Mouse (Mus musculus): Measurements from ENCODE around the gene Barx1. TPM values are rescaled to one million over a fixed set of nuclear protein-coding genes. Genes with fewer than 3 reads are reported as not detected.

Barx1 gene
- polyA plus RNA-seq, 1 experiment from 2014 or later = 0.44 TPM

DNA sequence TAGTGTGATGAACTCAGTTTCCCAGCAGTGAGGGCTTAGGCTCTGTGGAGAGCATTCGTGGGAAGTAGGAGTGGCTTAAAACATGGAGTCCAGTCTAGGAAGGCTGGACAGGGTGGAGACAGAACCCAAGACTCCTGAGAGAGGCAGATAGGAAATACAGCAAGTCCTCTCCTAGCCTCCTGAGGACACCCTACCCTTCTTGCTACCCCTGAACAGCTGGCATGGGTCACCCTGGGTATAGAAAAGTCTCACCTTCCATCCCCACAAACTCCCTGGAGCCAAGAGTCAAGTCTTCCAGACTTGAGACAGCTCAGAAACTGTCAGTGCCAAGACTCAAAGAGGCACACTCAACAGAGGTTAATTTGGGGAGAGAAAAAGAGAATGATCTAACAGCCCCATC, 1.2 kb upstream of the Barx1 start:
- H3K36me3 ChIP-seq = no peaks in the 10 kb centered on the region
- H3K4me3 ChIP-seq = no peak overlapping the region
- peaks cover 100% of the 10 kb centered on the region for H3K27me3 ChIP-seq (replicated peaks)
- no peak overlapping the region for H3K4me2 ChIP-seq
- no peaks in the 10 kb centered on the region for H3K9me3 ChIP-seq
- H3K9ac ChIP-seq = no peak overlapping the region
- no peak overlapping the region for H3K27ac ChIP-seq (replicated peaks)
- ATAC-seq (ENCODE audit: extremely low read depth, insufficient number of reproducible peaks, low FRiP score, low TSS enrichment) = no peak
- WGBS = 7% methylated on average over 1 of the region's 1 CpGs
- peaks cover 41% of the 10 kb centered on the region for H3K4me1 ChIP-seq

- Histone ChIP-seq H3K4me3 (peak overlapping the region; percentile 56), H3K9ac (peak overlapping the region; percentile 73), H3K27ac (replicated peaks) (no peak overlapping the region), H3K4me2 (peak overlapping the region; percentile 83), H3K4me1 (peaks cover 42% of the 10 kb centered on the region), H3K9me3 (no peaks in the 10 kb centered on the region), H3K27me3 (replicated peaks) (peaks cover 100% of the 10 kb centered on the region), H3K36me3 (no peaks in the 10 kb centered on the region)
- no peak for ATAC-seq (ENCODE audit: extremely low read depth, insufficient number of reproducible peaks, low FRiP score, low TSS enrichment)
- 5% methylated on average over 53 of the region's 54 CpGs for WGBS
These were observed 601 bp downstream of the Barx1 start for GRCm38 (mm10) chr13:48663211-48663987.

- no peak overlapping the region; the same call in 1 of the 2 replicates for H3K4me3 ChIP-seq
- no peak overlapping the region for H3K4me2 ChIP-seq
- H3K4me1 ChIP-seq = peaks cover 45% of the 10 kb centered on the region
These were observed 1.2 kb downstream of the Barx1 start for GRCm38 (mm10) chr13:48663988-48664339.

DNA sequence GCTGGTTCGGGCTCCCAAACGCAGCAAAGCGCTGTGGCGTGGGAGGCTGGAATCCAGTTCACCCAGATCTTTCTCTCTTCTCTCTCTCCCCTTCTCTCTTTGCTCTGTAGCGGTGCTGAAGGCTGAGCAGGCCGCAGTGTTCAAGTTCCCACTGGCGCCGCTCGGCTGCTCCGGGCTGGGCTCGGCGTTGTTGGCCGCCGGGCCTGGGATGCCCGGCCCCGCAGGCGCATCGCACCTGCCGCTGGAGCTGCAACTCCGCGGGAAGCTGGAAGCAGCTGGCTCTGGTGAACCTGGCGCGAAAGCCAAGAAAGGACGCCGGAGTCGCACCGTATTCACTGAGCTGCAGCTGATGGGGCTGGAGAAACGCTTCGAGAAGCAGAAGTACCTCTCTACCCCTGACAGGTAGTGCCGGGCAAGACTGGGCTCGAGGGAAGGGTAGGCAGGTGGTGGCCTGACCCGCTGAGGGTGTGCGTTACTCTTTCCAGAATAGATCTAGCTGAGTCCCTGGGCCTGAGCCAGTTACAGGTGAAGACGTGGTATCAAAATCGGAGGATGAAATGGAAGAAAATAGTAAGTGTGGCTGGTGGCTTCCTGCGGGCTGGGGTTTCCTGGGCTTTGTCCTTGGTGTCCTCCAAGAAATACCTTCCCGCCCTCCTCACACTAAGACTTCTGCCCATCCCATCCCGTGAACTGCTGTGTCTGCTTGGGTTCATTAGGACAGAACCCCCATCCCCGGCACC, 2.3 kb downstream of the Barx1 start:
- peak overlapping the region; percentile 24 for H3K4me3 ChIP-seq
- H3K4me2 ChIP-seq = peak overlapping the region; percentile 19; the same call in 1 of the 2 replicates
- peaks cover 43% of the 10 kb centered on the region for H3K4me1 ChIP-seq
- WGBS = 3% methylated on average over 39 of the region's 39 CpGs
- H3K9ac ChIP-seq = no peak overlapping the region
- H3K36me3 ChIP-seq = no peaks in the 10 kb centered on the region
- no peak for ATAC-seq (ENCODE audit: extremely low read depth, insufficient number of reproducible peaks, low FRiP score, low TSS enrichment)
- H3K27ac ChIP-seq (replicated peaks) = no peak overlapping the region
- no peaks in the 10 kb centered on the region for H3K9me3 ChIP-seq
- peaks cover 100% of the 10 kb centered on the region for H3K27me3 ChIP-seq (replicated peaks)

More at GRCm38 (mm10) chr13:48663988-48664339, 1.2 kb downstream of the Barx1 start:
- WGBS = 14% methylated on average over 7 of the region's 7 CpGs
- Histone ChIP-seq H3K9me3 (no peaks in the 10 kb centered on the region), H3K27me3 (replicated peaks) (peaks cover 100% of the 10 kb centered on the region), H3K36me3 (no peaks in the 10 kb centered on the region), H3K27ac (replicated peaks) (no peak overlapping the region), H3K9ac (no peak overlapping the region)
- ATAC-seq (ENCODE audit: extremely low read depth, insufficient number of reproducible peaks, low FRiP score, low TSS enrichment) = no peak

DNA sequence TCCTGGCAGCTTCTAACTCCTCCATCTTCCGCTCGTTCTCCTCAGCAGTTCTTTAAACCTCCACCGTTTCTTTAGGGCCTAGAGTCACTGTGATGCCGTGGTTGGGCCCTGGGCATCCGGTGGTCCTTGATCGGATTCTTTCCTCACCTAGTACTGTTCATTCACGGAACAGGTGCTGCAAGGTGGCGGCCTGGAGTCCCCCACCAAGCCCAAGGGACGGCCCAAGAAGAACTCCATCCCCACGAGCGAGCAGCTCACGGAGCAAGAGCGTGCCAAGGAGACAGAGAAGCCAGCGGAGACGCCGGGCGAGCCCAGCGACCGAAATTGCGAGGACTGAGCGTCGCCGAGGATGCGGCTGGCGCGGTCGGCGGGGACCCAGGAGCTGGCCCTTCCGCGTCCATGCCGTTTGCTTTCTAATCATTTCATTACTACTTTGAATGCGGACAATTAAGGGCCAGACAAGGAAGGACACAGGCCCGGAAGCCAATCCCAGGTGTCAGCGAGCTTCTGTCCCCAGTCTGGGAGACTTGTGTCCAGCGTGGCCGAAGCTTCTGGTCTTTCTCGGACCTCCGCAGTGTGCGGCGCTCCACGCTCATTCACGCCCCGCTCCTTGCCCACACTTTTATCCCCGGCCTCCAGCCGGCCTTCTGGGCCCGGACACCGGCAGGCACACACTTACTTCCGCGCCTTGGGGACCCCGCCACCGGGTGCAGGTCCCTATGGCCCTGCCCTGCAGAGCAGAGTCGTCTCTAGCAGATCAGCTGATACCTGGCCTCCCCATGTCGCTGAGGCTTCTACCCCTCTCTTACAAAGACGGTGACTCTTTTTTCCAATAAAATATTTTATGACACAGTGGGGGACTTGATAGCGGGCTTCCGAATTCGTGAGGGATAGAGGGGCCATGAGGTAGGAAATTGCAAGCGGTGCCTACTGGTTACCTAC, 3.1 kb downstream of the Barx1 start:
- no peaks in the 10 kb centered on the region for H3K36me3 ChIP-seq
- H3K4me1 ChIP-seq = peaks cover 39% of the 10 kb centered on the region
- no peaks in the 10 kb centered on the region for H3K9me3 ChIP-seq
- H3K27ac ChIP-seq (replicated peaks) = no peak overlapping the region
- no peak for ATAC-seq (ENCODE audit: extremely low read depth, insufficient number of reproducible peaks, low FRiP score, low TSS enrichment)
- 2% methylated on average over 58 of the region's 58 CpGs for WGBS
- peak overlapping the region; percentile 14 for H3K4me2 ChIP-seq
- peak overlapping the region; percentile 10 for H3K4me3 ChIP-seq
- no peak overlapping the region for H3K9ac ChIP-seq
- peaks cover 100% of the 10 kb centered on the region for H3K27me3 ChIP-seq (replicated peaks)

GRCm38 (mm10) chr13:48667461-48667860, 4.7 kb downstream of the Barx1 start:
- 12% methylated on average over 4 of the region's 4 CpGs for WGBS
- ATAC-seq (ENCODE audit: extremely low read depth, insufficient number of reproducible peaks, low FRiP score, low TSS enrichment) = no peak
- H3K9ac ChIP-seq = no peak overlapping the region

GRCm38 (mm10) chr13:48668091-48668975, 5.5 kb downstream of the Barx1 start:
- peaks cover 40% of the 10 kb centered on the region for H3K4me1 ChIP-seq
- no peaks in the 10 kb centered on the region for H3K9me3 ChIP-seq
- H3K27ac ChIP-seq (replicated peaks) = no peak overlapping the region
- H3K36me3 ChIP-seq = no peaks in the 10 kb centered on the region
- peak overlapping the region; percentile 61 for H3K9ac ChIP-seq
- peak overlapping the region; percentile 64 for H3K4me2 ChIP-seq
- WGBS = 3% methylated on average over 33 of the region's 33 CpGs
- no peak for ATAC-seq (ENCODE audit: extremely low read depth, insufficient number of reproducible peaks, low FRiP score, low TSS enrichment)
- peaks cover 97% of the 10 kb centered on the region for H3K27me3 ChIP-seq (replicated peaks)
- H3K4me3 ChIP-seq = peak overlapping the region; percentile 46

More at GRCm38 (mm10) chr13:48667461-48667860, 4.7 kb downstream of the Barx1 start:
- no peak overlapping the region for H3K4me3 ChIP-seq
- no peaks in the 10 kb centered on the region for H3K36me3 ChIP-seq
- no peak overlapping the region for H3K4me2 ChIP-seq
- H3K4me1 ChIP-seq = peaks cover 42% of the 10 kb centered on the region
- H3K9me3 ChIP-seq = no peaks in the 10 kb centered on the region
- H3K27me3 ChIP-seq (replicated peaks) = peaks cover 97% of the 10 kb centered on the region
- no peak overlapping the region for H3K27ac ChIP-seq (replicated peaks)

GRCm38 (mm10) chr13:48668976-48669534, 6.3 kb downstream of the Barx1 start:
- peak overlapping the region; percentile 46 for H3K4me3 ChIP-seq
- peak overlapping the region; percentile 64 for H3K4me2 ChIP-seq
- peak overlapping the region; percentile 61 for H3K9ac ChIP-seq
- no peak overlapping the region for H3K27ac ChIP-seq (replicated peaks)
- H3K9me3 ChIP-seq = no peaks in the 10 kb centered on the region
- WGBS = under 1% methylated on average over 34 of the region's 34 CpGs
- peaks cover 97% of the 10 kb centered on the region for H3K27me3 ChIP-seq (replicated peaks)
- no peaks in the 10 kb centered on the region for H3K36me3 ChIP-seq
- H3K4me1 ChIP-seq = peaks cover 38% of the 10 kb centered on the region
- ATAC-seq (ENCODE audit: extremely low read depth, insufficient number of reproducible peaks, low FRiP score, low TSS enrichment) = no peak

DNA sequence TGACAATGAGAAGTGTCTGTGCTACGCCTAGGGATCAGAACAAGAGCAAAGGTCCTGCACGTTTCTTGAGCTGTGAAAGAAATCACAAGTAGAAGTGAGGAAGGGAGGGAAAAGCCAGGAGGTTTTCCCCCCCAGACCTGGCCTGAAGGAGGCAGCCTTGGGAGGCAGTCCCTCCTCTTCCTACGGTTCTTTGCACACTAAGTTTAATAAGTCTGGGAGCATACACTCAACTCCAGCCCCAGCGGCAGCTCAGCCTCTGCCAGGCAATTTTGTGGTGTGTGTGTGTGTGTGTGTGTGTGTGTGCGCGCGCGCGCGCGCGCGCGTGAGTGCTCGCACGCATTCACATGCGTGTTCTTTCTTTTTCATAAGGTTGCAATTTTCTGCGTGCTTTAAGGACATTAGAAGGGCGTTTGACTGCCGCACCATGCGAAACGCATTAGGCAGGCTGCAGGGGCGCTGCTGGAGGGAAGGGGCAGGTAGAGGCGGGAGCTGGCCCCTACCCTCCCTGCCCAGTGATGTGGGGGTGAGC, 9.6 kb downstream of the Barx1 start:
- Histone ChIP-seq H3K4me3 (peak overlapping the region; percentile 43), H3K4me2 (peak overlapping the region; percentile 67), H3K27me3 (replicated peaks) (peaks cover 95% of the 10 kb centered on the region), H3K9me3 (no peaks in the 10 kb centered on the region), H3K36me3 (no peaks in the 10 kb centered on the region), H3K27ac (replicated peaks) (no peak overlapping the region), H3K9ac (peak overlapping the region; percentile 65), H3K4me1 (peaks cover 24% of the 10 kb centered on the region)
- WGBS = 2% methylated on average over 24 of the region's 24 CpGs
- no peak for ATAC-seq (ENCODE audit: extremely low read depth, insufficient number of reproducible peaks, low FRiP score, low TSS enrichment)

GRCm38 (mm10) chr13:48674609-48675008, 11.8 kb downstream of the Barx1 start:
- H3K4me3 ChIP-seq = no peak overlapping the region
- H3K9ac ChIP-seq = no peak overlapping the region
- no peak overlapping the region for H3K4me2 ChIP-seq
- 79% methylated on average over 5 of the region's 5 CpGs for WGBS
- no peaks in the 10 kb centered on the region for H3K36me3 ChIP-seq
- H3K27me3 ChIP-seq (replicated peaks) = peaks cover 95% of the 10 kb centered on the region
- H3K27ac ChIP-seq (replicated peaks) = no peak overlapping the region
- ATAC-seq (ENCODE audit: extremely low read depth, insufficient number of reproducible peaks, low FRiP score, low TSS enrichment) = no peak
- no peaks in the 10 kb centered on the region for H3K9me3 ChIP-seq
- H3K4me1 ChIP-seq = peaks cover 9% of the 10 kb centered on the region
